Mouse (Mus musculus) stomach, embryonic 14.5 days (tissue): ENCODE data around the gene Sun1. TPM values are rescaled to one million over a fixed set of nuclear protein-coding genes. Genes with fewer than 3 reads are reported as not detected.

ENCODE experiments used
- polyA plus RNA-seq: library from polyadenylated mRNA; unstranded; fragments of >200 nt; fragmentation: Nextera tagmentation; extraction: Ambion mirVana; gene quantifications from 2 replicates; pipeline ENCODE4 v1.2.1, GENCODE M21; 2014

The Sun1 gene
- polyA plus RNA-seq, 1 experiment from 2014 or later: 66.6 TPM

Other genes starting within 250 kb of the Sun1 start
- gene Pdgfa, start 203.3 kb upstream of the Sun1 start, polyA plus RNA-seq: 61.2 and 66.6 TPM in 2 replicates
- 19.5 and 20.1 TPM in 2 replicates for gene Prkar1b, start 50.6 kb upstream of the Sun1 start, polyA plus RNA-seq
- gene Dnaaf5, start 50.4 kb upstream of the Sun1 start, polyA plus RNA-seq: 6.4 TPM in 2 replicates
- gene Get4, start 51.7 kb downstream of the Sun1 start, polyA plus RNA-seq: 149 and 151 TPM in 2 replicates
- gene Adap1, start 125.0 kb downstream of the Sun1 start, polyA plus RNA-seq: 2.2 and 2.3 TPM in 2 replicates
- 105 and 120 TPM in 2 replicates for gene Cox19, start 150.8 kb downstream of the Sun1 start, polyA plus RNA-seq
- gene Cyp2w1, start 152.0 kb downstream of the Sun1 start, polyA plus RNA-seq: 6.3 and 6.8 TPM in 2 replicates
- gene Gpr146, start 177.1 kb downstream of the Sun1 start, polyA plus RNA-seq: 1.3 and 1.5 TPM in 2 replicates
- 0.48 and 1.3 TPM in 2 replicates for gene C130050O18Rik, start 204.6 kb downstream of the Sun1 start, polyA plus RNA-seq
- gene Gper1, start 222.5 kb downstream of the Sun1 start, polyA plus RNA-seq: 3.3 TPM in 2 replicates